Mouse (Mus musculus) adrenal gland, postnatal 36 days (tissue): ENCODE results near the gene Htr1f. TPM values are rescaled to one million over a fixed set of nuclear protein-coding genes. Genes with fewer than 3 reads are reported as not detected.
A peak's percentile ranks its signal among the peaks of the same experiment; 100 is the strongest.
"Not testable (repeated sequence)": the region's sequence is repeated elsewhere in the genome, so short reads cannot be mapped to it uniquely, and the experiment has no call there.

Experiments used
- DNase-seq, 2 experiments: peaks; one replicate each; pipeline ENCODE4 v3.0.0; 2021; ENCODE audit warnings: mixed read lengths in 1 of 2
- long read RNA-seq, 2 experiments: library from polyadenylated mRNA; stranded (forward); transcript quantifications; one replicate each; pipeline ENCODE4 v2.0.0; 2021; ENCODE audit warnings: borderline sequencing depth in 2 of 2
- total RNA-seq, 2 experiments: library from RNA; stranded (reverse); gene quantifications; 2 replicates each; pipeline ENCODE4 v1.2.3; 2021

Gene Htr1f
- total RNA-seq: not detected
- long read RNA-seq, experiment 1: 0 reads
- long read RNA-seq, experiment 2: 0 reads

DNA sequence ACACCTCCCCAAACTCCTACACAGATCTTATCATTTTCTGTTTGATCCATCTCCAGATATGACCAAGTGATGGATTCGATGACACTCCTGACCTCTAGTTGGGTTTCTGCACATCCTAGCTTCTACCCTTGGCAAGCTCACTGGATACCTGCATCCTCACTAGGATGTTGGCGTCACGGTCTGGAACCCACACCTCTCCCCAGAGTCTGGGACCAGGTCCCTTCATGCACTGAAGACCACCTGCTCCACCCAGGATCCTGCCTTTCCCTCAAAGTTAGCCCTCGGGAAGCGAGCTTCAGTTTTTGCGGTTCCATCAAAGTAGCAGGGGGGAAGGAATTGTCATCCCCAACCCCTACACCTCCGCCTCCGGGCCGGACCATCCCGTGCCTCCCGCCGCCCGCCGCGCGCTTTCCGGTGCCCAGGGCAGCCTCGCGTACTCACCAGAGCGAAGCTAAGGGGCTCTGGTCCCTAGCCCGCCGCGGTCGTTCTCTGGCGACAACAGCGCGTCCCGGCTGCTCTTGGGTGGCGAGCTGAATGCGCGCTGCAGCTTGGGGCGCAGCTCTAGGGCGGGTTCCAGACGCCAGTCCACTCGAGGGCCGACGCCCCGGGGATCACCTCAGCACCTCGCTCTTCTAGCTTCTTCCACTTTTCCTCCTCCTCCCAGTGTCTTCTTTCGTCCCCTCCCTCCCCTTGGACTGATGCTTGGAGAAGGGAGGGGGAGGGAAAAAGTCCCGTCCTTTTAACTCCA is at the start of gene Htr1f:
TSS of gene Htr1f (minus strand) at position 671 of the 748 bp plus-strand sequence.
- DNase-seq: peak in 1 of 2 experiments; percentile 4

- no peak for DNase-seq
These were observed 34.1 kb upstream of the Htr1f start for GRCm38 (mm10) chr16:65139771-65140170.

- DNase-seq: no peak
These were observed 23.7 kb upstream of the Htr1f start for GRCm38 (mm10) chr16:65129391-65129790.

- no peak for DNase-seq
These were observed 22.2 kb upstream of the Htr1f start for GRCm38 (mm10) chr16:65127846-65128245.

DNA sequence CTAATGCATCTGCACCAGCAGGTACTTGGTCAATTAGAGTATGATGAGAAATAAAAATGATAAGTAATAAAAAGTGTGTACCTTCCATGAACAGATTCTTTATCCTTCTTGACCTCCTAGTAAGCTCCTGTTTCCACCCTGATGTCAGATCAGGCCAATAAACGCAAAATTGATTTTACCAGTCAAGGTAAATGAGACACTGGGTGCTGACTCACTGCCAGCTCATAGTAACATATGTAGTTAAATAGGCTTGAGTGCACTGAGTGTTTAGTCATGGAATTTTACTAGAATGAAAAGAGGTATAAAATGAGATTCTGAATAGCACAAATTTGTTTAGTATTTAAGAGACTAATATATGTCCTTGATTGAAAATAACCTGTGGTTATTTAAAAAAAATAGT is 6.6 kb upstream of the Htr1f start:
- DNase-seq: peak; percentile 6 to 18

GRCm38 (mm10) chr16:65093552-65093951 is 12.1 kb downstream of the Htr1f start:
- DNase-seq: no peak

DNA sequence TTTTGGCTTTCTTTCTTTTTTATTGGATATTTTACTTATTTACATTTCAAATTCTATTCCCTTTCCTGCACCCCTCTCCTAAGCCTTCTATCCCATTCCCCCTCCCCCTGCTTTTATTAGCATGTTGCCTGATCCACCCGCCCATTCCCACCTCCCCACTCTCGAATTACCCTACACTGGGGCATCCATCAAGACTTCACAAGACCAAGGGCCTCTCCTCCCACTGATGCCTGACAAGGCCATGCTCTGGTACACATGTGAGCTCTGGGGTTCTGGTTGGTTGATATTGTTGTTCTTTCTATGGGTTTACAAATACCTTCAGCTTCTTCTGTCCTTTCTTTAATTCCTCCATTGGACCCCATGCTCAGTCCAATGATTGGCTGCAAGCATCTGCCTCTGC is 22.2 kb downstream of the Htr1f start:
- no peak for DNase-seq

DNA sequence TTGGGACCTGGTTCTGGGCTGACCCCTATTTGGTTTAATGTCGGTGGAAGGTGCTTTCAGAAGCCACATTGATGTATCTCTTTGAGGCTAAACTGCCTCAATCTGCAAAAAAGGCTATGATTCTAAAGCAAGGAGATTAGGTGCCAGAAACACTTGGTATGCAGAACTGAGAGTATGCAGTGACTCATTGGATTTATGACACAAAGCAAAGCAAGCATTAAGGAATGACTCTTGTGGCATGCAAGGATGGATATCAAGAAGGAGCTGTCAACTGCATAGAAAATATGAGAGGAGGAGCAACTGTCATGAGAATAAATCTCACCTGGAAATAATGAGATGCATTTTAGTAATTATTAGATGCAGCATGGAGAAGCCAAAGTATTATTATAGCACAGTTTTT is 35.8 kb downstream of the Htr1f start:
- no peak for DNase-seq

GRCm38 (mm10) chr16:65066264-65066663 is 39.4 kb downstream of the Htr1f start:
- DNase-seq: no peak

GRCm38 (mm10) chr16:65037660-65038425 is 67.8 kb downstream of the Htr1f start:
- not testable (repeated sequence) for DNase-seq

GRCm38 (mm10) chr16:65029675-65030074 is 76.0 kb downstream of the Htr1f start:
- DNase-seq: no peak

- no peak for DNase-seq
These were observed 83.3 kb downstream of the Htr1f start for GRCm38 (mm10) chr16:65022364-65022763.

GRCm38 (mm10) chr16:65018710-65019109 is 86.9 kb downstream of the Htr1f start:
- DNase-seq: no peak

GRCm38 (mm10) chr16:65018134-65018533 is 87.5 kb downstream of the Htr1f start:
- DNase-seq: no peak

DNA sequence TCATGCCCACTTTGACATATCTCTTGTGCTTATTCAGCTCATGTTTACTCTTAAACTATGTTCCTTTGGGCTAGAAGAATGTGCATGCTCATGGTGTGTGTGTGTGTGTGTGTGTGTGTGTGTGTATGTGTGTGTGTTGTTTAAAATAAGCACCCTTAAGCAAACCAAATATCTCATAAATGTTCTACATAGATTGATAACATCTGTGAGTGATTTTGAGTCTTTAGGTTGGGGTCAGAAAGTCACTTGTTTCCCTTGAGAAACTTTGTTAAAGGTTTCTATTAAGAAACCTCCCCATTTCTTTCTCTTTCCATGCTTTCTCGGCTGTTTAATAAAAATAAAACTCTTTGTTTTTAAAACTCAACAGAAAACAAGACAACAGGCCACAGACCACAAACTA is 88.1 kb downstream of the Htr1f start:
- no peak for DNase-seq

GRCm38 (mm10) chr16:65015241-65015640 is 90.4 kb downstream of the Htr1f start:
- no peak for DNase-seq

DNA sequence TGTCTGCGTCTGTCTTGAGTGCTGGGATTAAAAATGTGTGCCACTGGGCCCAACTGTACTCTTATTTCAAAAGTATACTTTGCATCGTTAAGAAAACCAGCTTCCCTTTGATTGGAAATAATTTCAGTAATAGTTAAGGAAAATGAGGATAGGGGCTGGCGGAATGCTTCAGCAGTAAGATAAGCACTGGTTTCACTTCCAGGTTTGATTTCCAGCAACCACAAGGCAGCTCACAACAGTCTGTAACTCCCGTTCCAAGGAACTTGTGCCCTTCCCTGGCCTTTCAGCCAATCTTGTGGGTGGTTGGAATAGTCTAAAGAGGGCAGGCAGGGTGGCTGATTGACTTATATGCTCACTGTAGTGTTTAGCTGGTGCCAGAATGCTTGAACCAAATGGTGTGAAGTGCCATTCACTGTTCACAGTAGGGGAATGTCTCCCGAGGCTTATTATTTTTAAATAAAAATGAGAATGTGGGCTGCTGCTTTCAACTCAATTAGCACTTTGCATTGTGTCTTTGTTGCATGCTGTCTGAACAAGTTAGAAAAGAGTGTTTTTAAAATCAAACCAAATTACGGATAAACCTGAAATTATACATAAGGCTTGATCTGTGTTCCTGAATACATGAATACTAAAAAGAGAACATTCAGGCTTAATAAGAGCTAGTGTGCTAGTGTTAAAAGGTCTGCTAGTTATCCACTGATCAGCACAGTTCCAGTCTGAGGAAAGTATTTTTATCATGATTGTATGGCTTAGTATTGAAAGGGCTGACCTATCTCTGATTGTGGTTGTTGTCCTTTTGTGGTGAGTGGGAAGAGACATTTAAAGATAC is 103.4 kb downstream of the Htr1f start:
- DNase-seq: no peak

DNA sequence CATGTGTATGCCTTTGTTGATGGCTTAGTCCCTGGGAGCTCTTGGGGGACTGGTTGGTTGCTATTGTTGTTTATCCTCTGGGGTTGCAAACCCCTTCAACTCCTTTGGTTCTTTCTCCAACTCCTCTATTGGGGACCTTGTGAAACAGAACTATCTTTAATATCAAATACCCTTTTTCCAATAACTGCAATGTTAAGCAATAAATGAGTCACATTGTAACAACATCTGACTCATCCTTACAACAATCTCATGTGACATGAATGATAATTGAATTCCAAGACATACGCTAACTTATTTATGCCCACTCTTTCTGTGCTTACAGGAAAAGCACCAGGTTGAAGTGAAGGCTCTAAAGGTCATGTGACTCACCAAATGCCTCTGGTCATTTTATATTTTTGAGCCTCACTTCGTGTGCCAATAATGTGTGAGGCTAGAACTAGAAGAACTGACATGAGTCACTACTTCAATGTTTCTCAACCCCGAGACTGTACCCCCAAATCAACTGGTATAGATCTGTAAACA is 116.3 kb downstream of the Htr1f start:
- DNase-seq: no peak

DNA sequence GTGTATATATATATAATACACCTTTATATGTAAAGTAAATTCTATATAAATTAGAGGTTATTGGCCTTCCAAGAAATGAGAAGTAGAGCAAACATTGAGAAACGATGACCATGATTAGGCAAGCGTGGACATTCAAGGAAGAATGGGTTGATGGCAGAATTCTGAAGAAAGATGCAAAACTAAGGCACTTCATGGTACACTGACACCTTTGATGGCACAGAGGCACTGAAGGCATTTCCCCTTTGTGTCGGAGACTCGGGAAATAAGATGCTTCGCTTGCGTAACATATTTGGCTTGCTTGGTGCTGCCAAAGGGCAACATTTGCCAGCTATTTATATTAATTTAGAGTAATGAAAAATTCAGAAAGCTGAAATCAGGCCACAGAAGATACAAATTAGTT is 118.1 kb downstream of the Htr1f start:
- DNase-seq: no peak

DNA sequence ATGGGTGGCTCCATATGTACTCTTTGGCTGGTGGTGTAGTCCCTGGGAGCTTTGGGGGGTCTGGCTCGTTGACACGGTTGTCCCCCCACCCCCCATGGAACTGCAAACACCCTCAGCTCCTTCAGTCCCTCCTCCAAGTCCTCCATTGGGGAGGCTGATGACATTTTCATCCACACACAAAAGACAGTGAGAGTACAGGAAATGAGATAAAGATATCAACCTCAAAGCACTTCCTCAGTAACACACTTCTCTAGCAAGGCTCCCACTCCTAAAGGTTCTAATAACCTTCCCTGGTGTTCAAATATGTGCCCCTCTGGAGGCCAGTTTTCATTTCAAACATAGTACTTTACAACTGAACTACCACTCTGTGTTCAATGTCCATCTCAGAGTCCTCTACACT is 118.6 kb downstream of the Htr1f start:
- DNase-seq: no peak

DNA sequence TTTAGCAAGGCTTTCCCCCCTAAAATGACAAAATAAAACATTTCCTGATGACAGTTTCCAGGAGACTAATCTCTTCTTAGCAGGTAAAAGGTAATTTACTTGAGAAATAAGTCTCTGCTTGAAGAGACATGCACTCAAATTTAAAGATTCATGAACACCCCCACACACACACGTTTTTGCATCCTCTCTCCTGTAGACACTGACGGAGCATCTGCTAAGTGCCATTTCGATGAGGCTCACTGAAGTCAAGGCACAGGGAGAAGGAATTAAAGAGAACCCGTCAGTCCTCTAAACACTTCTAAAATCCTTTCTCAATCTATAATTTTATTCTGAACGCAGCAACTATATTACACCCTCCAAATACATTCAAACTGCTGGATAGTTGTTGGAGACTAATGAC is 131.0 kb downstream of the Htr1f start:
- no peak for DNase-seq

DNA sequence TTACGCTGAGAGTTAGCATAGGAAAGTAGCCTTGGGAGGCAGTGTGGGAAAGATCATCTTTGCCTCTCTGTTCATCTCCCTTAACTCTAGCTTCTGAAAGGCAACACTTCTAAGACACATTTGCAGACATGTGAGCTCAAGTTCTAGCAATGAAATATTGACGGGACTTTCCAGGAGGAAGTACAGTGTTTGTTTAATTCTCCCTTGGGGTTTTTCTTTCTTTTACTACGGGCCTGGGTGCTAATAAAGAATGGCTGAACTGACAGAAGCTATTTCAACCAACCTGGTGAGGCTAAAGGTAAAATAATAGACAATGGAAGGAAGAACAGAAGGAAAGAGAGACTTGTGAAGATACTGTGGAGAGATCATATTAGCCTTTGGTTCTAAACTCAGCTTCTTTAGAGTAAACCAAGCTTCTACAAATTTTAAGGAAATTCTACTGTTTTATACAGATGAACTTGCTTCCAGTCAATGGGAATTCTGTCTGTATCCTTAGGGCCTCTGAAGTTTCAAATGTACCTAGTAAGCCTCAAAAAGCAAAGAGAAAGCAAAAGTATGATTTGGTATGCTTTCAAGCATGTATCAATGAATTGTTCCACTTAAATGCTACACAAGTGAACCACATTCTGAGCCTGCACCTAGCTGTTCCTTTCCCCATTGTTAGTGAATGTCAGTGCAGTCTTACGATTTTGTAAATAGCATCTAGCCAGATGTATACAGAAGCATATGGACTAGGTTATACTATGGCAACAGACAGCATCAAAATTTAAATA is 131.9 kb downstream of the Htr1f start:
- DNase-seq: no peak
